Mouse (Mus musculus): ENCODE measurements around the gene D930007J09Rik.

Gene D930007J09Rik

GRCm38 (mm10) chr13:32819926-32820325 is 17.3 kb upstream of the D930007J09Rik start:
- DNase-seq (ENCODE audit: low spot score in 2 of 2), result no peak

GRCm38 (mm10) chr13:32819241-32819640 is 16.6 kb upstream of the D930007J09Rik start:
- no peak for DNase-seq (ENCODE audit: low spot score in 2 of 2)

GRCm38 (mm10) chr13:32807624-32808023 is 5.0 kb upstream of the D930007J09Rik start:
- DNase-seq (ENCODE audit: low spot score in 2 of 2), result no peak

- no peak for DNase-seq (ENCODE audit: low spot score in 2 of 2)
These were observed 4.2 kb upstream of the D930007J09Rik start for GRCm38 (mm10) chr13:32806820-32807219.

GRCm38 (mm10) chr13:32803701-32804345 is 1.2 kb upstream of the D930007J09Rik start:
- no peak for DNase-seq (ENCODE audit: low spot score in 2 of 2)

- DNase-seq (ENCODE audit: low spot score in 2 of 2), result peak; percentile 86 to 98
These were observed 892 bp downstream of the D930007J09Rik start, which contains the start of gene Wrnip1 for GRCm38 (mm10) chr13:32801693-32802221. TSS of gene Wrnip1 (plus strand) at chr13:32802038.

GRCm38 (mm10) chr13:32800859-32801258 is 1.8 kb downstream of the D930007J09Rik start:
- DNase-seq (ENCODE audit: low spot score in 2 of 2), result no peak

GRCm38 (mm10) chr13:32799131-32799530 is 3.5 kb downstream of the D930007J09Rik start:
- no peak for DNase-seq (ENCODE audit: low spot score in 2 of 2)

GRCm38 (mm10) chr13:32797085-32797484 is 5.6 kb downstream of the D930007J09Rik start:
- no peak for DNase-seq (ENCODE audit: low spot score in 2 of 2)

GRCm38 (mm10) chr13:32795166-32795565 is 7.5 kb downstream of the D930007J09Rik start:
- DNase-seq (ENCODE audit: low spot score in 2 of 2), result no peak

- no peak for DNase-seq (ENCODE audit: low spot score in 2 of 2)
These were observed 8.0 kb downstream of the D930007J09Rik start for GRCm38 (mm10) chr13:32794619-32795018.

- DNase-seq (ENCODE audit: low spot score in 2 of 2), result no peak
These were observed 12.9 kb downstream of the D930007J09Rik start for GRCm38 (mm10) chr13:32789781-32790180.

GRCm38 (mm10) chr13:32787584-32787983 is 15.1 kb downstream of the D930007J09Rik start:
- DNase-seq (ENCODE audit: low spot score in 2 of 2), result no peak

- DNase-seq (ENCODE audit: low spot score in 2 of 2), result no peak
These were observed 18.8 kb downstream of the D930007J09Rik start, which contains the start of gene Mylk4 for GRCm38 (mm10) chr13:32783816-32784215. TSS of gene Mylk4 (minus strand) at chr13:32783954.

GRCm38 (mm10) chr13:32783055-32783454 is 19.6 kb downstream of the D930007J09Rik start:
- no peak for DNase-seq (ENCODE audit: low spot score in 2 of 2)

- no peak for DNase-seq (ENCODE audit: low spot score in 2 of 2)
These were observed 23.8 kb downstream of the D930007J09Rik start for GRCm38 (mm10) chr13:32778861-32779260.

GRCm38 (mm10) chr13:32776350-32776749 is 26.3 kb downstream of the D930007J09Rik start:
- no peak for DNase-seq (ENCODE audit: low spot score in 2 of 2)

GRCm38 (mm10) chr13:32775889-32776288 is 26.8 kb downstream of the D930007J09Rik start:
- DNase-seq (ENCODE audit: low spot score in 2 of 2), result no peak

- no peak for DNase-seq (ENCODE audit: low spot score in 2 of 2)
These were observed 32.7 kb downstream of the D930007J09Rik start for GRCm38 (mm10) chr13:32769960-32770359.

- peak in 1 of 2 experiments; percentile 4 for DNase-seq (ENCODE audit: low spot score in 2 of 2)
These were observed 34.5 kb downstream of the D930007J09Rik start for GRCm38 (mm10) chr13:32768104-32768503.

- no peak for DNase-seq (ENCODE audit: low spot score in 2 of 2)
These were observed 38.2 kb downstream of the D930007J09Rik start for GRCm38 (mm10) chr13:32764448-32764847.

- no peak for DNase-seq (ENCODE audit: low spot score in 2 of 2)
These were observed 39.5 kb downstream of the D930007J09Rik start for GRCm38 (mm10) chr13:32763141-32763540.

- no peak for DNase-seq (ENCODE audit: low spot score in 2 of 2)
These were observed 41.9 kb downstream of the D930007J09Rik start for GRCm38 (mm10) chr13:32760795-32761194.

Data from urinary bladder, adult 18-20 months (tissue).